Mouse (Mus musculus): ENCODE measurements around the gene Col19a1. TPM values are rescaled to one million over a fixed set of nuclear protein-coding genes. Genes with fewer than 3 reads are reported as not detected.

The Col19a1 gene
- total RNA-seq, 1 experiment = not detected

- Histone ChIP-seq H3K9me3 (ENCODE audit: control insufficient read depth, insufficient read depth, low read depth, low read length) (no peaks in the 10 kb centered on the region), H3K4me3 (ENCODE audit: insufficient read depth in 1 of 2, low read depth in 1 of 2, low read length in 2 of 2, poor library complexity in 1 of 2, severe bottlenecking in 1 of 2) (no peak overlapping the region), H3K9ac (ENCODE audit: insufficient read depth, low read depth, low read length, poor library complexity, severe bottlenecking) (no peak overlapping the region), H3K36me3 (ENCODE audit: control insufficient read depth, insufficient read depth, low read length, poor library complexity, severe bottlenecking) (no peaks in the 10 kb centered on the region), H3K4me1 (ENCODE audit: control insufficient read depth in 2 of 2, insufficient read depth in 2 of 2, low read length in 2 of 2, poor library complexity in 1 of 2) (no peaks in the 10 kb centered on the region), H3K27ac (ENCODE audit: insufficient read depth, low read depth, low read length, poor library complexity, severe bottlenecking) (no peak overlapping the region)
- TF ChIP-seq CHD2 (IDR thresholded peaks at IDR 0.05; ENCODE audit: low read depth, low read length) (no peak), HCFC1 (IDR thresholded peaks at IDR 0.05; ENCODE audit: borderline replicate concordance, insufficient read depth, low read length) (no peak), ZC3H11A (IDR thresholded peaks at IDR 0.05; ENCODE audit: borderline replicate concordance, low read depth, low read length) (no peak), MAFK (IDR thresholded peaks at IDR 0.05; ENCODE audit: insufficient read depth, low read depth, low read length) (no peak), ZNF384 (IDR thresholded peaks at IDR 0.05; ENCODE audit: low read depth, low read length) (no peak)
- no peak for DNase-seq (ENCODE audit: low read depth, low spot score)
- in situ Hi-C loops (cut with MboI; ENCODE audit: low sequenced_read_pairs in 2 of 2, unreplicated experiment in 2 of 2) = no loop called here
These were observed 209.0 kb downstream of the Col19a1 start for GRCm38 (mm10) chr1:24378125-24378821.

- DNase-seq (ENCODE audit: low read depth, low spot score) = peak; percentile 34
- Histone ChIP-seq H3K36me3 (ENCODE audit: control insufficient read depth, insufficient read depth, low read length, poor library complexity, severe bottlenecking) (no peaks in the 10 kb centered on the region), H3K27ac (ENCODE audit: insufficient read depth, low read depth, low read length, poor library complexity, severe bottlenecking) (no peak overlapping the region), H3K9me3 (ENCODE audit: control insufficient read depth, insufficient read depth, low read depth, low read length) (no peaks in the 10 kb centered on the region), H3K9ac (ENCODE audit: insufficient read depth, low read depth, low read length, poor library complexity, severe bottlenecking) (no peak overlapping the region), H3K4me3 (ENCODE audit: insufficient read depth in 1 of 2, low read depth in 1 of 2, low read length in 2 of 2, poor library complexity in 1 of 2, severe bottlenecking in 1 of 2) (no peak overlapping the region), H3K4me1 (ENCODE audit: control insufficient read depth in 2 of 2, insufficient read depth in 2 of 2, low read length in 2 of 2, poor library complexity in 1 of 2) (peaks cover 0 to 2% of the 10 kb centered on the region in 2 experiments; a peak in 1 of 4 replicates)
- in situ Hi-C loops (cut with MboI; ENCODE audit: low sequenced_read_pairs in 2 of 2, unreplicated experiment in 2 of 2) = no loop called here
- TF ChIP-seq MAFK (IDR thresholded peaks at IDR 0.05; ENCODE audit: insufficient read depth, low read depth, low read length) (no peak), ZC3H11A (IDR thresholded peaks at IDR 0.05; ENCODE audit: borderline replicate concordance, low read depth, low read length) (no peak), CHD2 (IDR thresholded peaks at IDR 0.05; ENCODE audit: low read depth, low read length) (no peak), HCFC1 (IDR thresholded peaks at IDR 0.05; ENCODE audit: borderline replicate concordance, insufficient read depth, low read length) (no peak), ZNF384 (IDR thresholded peaks at IDR 0.05; ENCODE audit: low read depth, low read length) (no peak)
These were observed 212.4 kb downstream of the Col19a1 start for GRCm38 (mm10) chr1:24374902-24375301.

GRCm38 (mm10) chr1:24373671-24374070, 213.6 kb downstream of the Col19a1 start:
- peaks cover 0 to 2% of the 10 kb centered on the region in 2 experiments; a peak in 1 of 4 replicates for H3K4me1 ChIP-seq (ENCODE audit: control insufficient read depth in 2 of 2, insufficient read depth in 2 of 2, low read length in 2 of 2, poor library complexity in 1 of 2)
- peak; percentile 58; the same call in 1 of the 2 replicates for TF ChIP-seq MAFK (IDR thresholded peaks at IDR 0.05; ENCODE audit: insufficient read depth, low read depth, low read length)
- TF ChIP-seq CHD2 (IDR thresholded peaks at IDR 0.05; ENCODE audit: low read depth, low read length) = no peak
- no peaks in the 10 kb centered on the region for H3K36me3 ChIP-seq (ENCODE audit: control insufficient read depth, insufficient read depth, low read length, poor library complexity, severe bottlenecking)
- no peak overlapping the region for H3K27ac ChIP-seq (ENCODE audit: insufficient read depth, low read depth, low read length, poor library complexity, severe bottlenecking)
- H3K9ac ChIP-seq (ENCODE audit: insufficient read depth, low read depth, low read length, poor library complexity, severe bottlenecking) = no peak overlapping the region
- in situ Hi-C loops (cut with MboI; ENCODE audit: low sequenced_read_pairs in 2 of 2, unreplicated experiment in 2 of 2) = no loop called here
- no peaks in the 10 kb centered on the region for H3K9me3 ChIP-seq (ENCODE audit: control insufficient read depth, insufficient read depth, low read depth, low read length)
- no peak for DNase-seq (ENCODE audit: low read depth, low spot score)
- no peak overlapping the region for H3K4me3 ChIP-seq (ENCODE audit: insufficient read depth in 1 of 2, low read depth in 1 of 2, low read length in 2 of 2, poor library complexity in 1 of 2, severe bottlenecking in 1 of 2)

- Histone ChIP-seq H3K9me3 (ENCODE audit: control insufficient read depth, insufficient read depth, low read depth, low read length) (no peaks in the 10 kb centered on the region), H3K4me3 (ENCODE audit: insufficient read depth in 1 of 2, low read depth in 1 of 2, low read length in 2 of 2, poor library complexity in 1 of 2, severe bottlenecking in 1 of 2) (no peak overlapping the region), H3K27ac (ENCODE audit: insufficient read depth, low read depth, low read length, poor library complexity, severe bottlenecking) (no peak overlapping the region), H3K4me1 (ENCODE audit: control insufficient read depth in 2 of 2, insufficient read depth in 2 of 2, low read length in 2 of 2, poor library complexity in 1 of 2) (peaks cover 0 to 2% of the 10 kb centered on the region in 2 experiments; a peak in 1 of 4 replicates), H3K36me3 (ENCODE audit: control insufficient read depth, insufficient read depth, low read length, poor library complexity, severe bottlenecking) (no peaks in the 10 kb centered on the region), H3K9ac (ENCODE audit: insufficient read depth, low read depth, low read length, poor library complexity, severe bottlenecking) (no peak overlapping the region)
- in situ Hi-C loops (cut with MboI; ENCODE audit: low sequenced_read_pairs in 2 of 2, unreplicated experiment in 2 of 2) = no loop called here
- no peak for DNase-seq (ENCODE audit: low read depth, low spot score)
- TF ChIP-seq MAFK (IDR thresholded peaks at IDR 0.05; ENCODE audit: insufficient read depth, low read depth, low read length) (no peak), CHD2 (IDR thresholded peaks at IDR 0.05; ENCODE audit: low read depth, low read length) (no peak), ZNF384 (IDR thresholded peaks at IDR 0.05; ENCODE audit: low read depth, low read length) (no peak)
These were observed 214.6 kb downstream of the Col19a1 start for GRCm38 (mm10) chr1:24372471-24373258.

Data from ES-E14 (cell line).